Mouse (Mus musculus) embryonic fibroblast, embryonic 13.5 days (primary cell): ENCODE results near the gene Cnp. TPM values are rescaled to one million over a fixed set of nuclear protein-coding genes. Genes with fewer than 3 reads are reported as not detected.

ENCODE experiments used
- H3K27ac ChIP-seq: 2 replicates; pipeline ENCODE4 v1.5.1; 2012; ENCODE audit warnings: low read length, control low read depth, inconsistent platforms; ENCODE audit not compliant: insufficient read depth
- H3K4me1 ChIP-seq: 2 replicates; pipeline ENCODE4 v1.6.1; 2011; ENCODE audit warnings: low read length; ENCODE audit not compliant: control insufficient read depth, insufficient read depth
- H3K4me3 ChIP-seq: 2 replicates; pipeline ENCODE4 v1.5.1; 2011; ENCODE audit warnings: mild to moderate bottlenecking, control low read depth, low read length; ENCODE audit not compliant: insufficient read depth
- CTCF ChIP-seq: IDR thresholded peaks from 2 replicates; pipeline ENCODE4 v1.5.1; 2011; ENCODE audit warnings: mild to moderate bottlenecking, control low read depth, low read length, moderate library complexity, borderline replicate concordance; ENCODE audit not compliant: insufficient read depth
- POLR2A ChIP-seq: IDR thresholded peaks from 2 replicates; pipeline ENCODE4 v1.6.1; 2011; ENCODE audit warnings: low read depth, mild to moderate bottlenecking, control low read depth, low read length, moderate library complexity
- polyA plus RNA-seq: library from polyadenylated mRNA; stranded (reverse); fragments of >200 nt; gene quantifications from 2 replicates; pipeline ENCODE4 v1.2.4, GENCODE M21; 2011; ENCODE audit warnings: low read depth; ENCODE audit not compliant: missing spikeins, insufficient read length

Gene Cnp
- polyA plus RNA-seq, 1 experiment, result 10.1 TPM

- H3K4me3 ChIP-seq, result no peak overlapping the region
- no peak overlapping the region for H3K27ac ChIP-seq
- H3K4me1 ChIP-seq, result no peaks in the 10 kb centered on the region
- TF ChIP-seq POLR2A (no peak), CTCF (no peak)
Observed at GRCm38 (mm10) chr11:100582836-100583235, 8.1 kb downstream of the Cnp start.

- H3K4me1 ChIP-seq, result no peaks in the 10 kb centered on the region
- H3K27ac ChIP-seq, result no peak overlapping the region
- no peak overlapping the region for H3K4me3 ChIP-seq
- TF ChIP-seq CTCF (no peak), POLR2A (no peak)
Observed at GRCm38 (mm10) chr11:100584561-100584961, 9.9 kb downstream of the Cnp start.

GRCm38 (mm10) chr11:100585148-100585547 lies 10.4 kb downstream of the Cnp start:
- Histone ChIP-seq H3K27ac (no peak overlapping the region), H3K4me1 (no peaks in the 10 kb centered on the region), H3K4me3 (no peak overlapping the region)
- TF ChIP-seq CTCF (no peak), POLR2A (no peak)

GRCm38 (mm10) chr11:100588462-100588861 lies 13.8 kb downstream of the Cnp start:
- no peaks in the 10 kb centered on the region for H3K4me1 ChIP-seq
- TF ChIP-seq CTCF (no peak), POLR2A (no peak)
- no peak overlapping the region for H3K27ac ChIP-seq
- no peak overlapping the region for H3K4me3 ChIP-seq

- TF ChIP-seq CTCF (no peak), POLR2A (no peak)
- Histone ChIP-seq H3K4me1 (no peaks in the 10 kb centered on the region), H3K27ac (no peak overlapping the region), H3K4me3 (no peak overlapping the region)
Observed at GRCm38 (mm10) chr11:100592346-100593046, 17.8 kb downstream of the Cnp start.

GRCm38 (mm10) chr11:100594608-100595007 lies 19.9 kb downstream of the Cnp start:
- no peak overlapping the region for H3K27ac ChIP-seq
- TF ChIP-seq POLR2A (no peak), CTCF (no peak)
- H3K4me1 ChIP-seq, result no peaks in the 10 kb centered on the region
- H3K4me3 ChIP-seq, result no peak overlapping the region

- no peak for TF ChIP-seq CTCF
- no peak for TF ChIP-seq POLR2A
- no peak overlapping the region for H3K4me3 ChIP-seq
- no peak overlapping the region for H3K27ac ChIP-seq
- no peaks in the 10 kb centered on the region for H3K4me1 ChIP-seq
Observed at GRCm38 (mm10) chr11:100595533-100595932, 20.8 kb downstream of the Cnp start.

GRCm38 (mm10) chr11:100598074-100598473 lies 23.4 kb downstream of the Cnp start:
- H3K4me1 ChIP-seq, result no peaks in the 10 kb centered on the region
- H3K27ac ChIP-seq, result no peak overlapping the region
- H3K4me3 ChIP-seq, result no peak overlapping the region
- TF ChIP-seq CTCF, result no peak
- TF ChIP-seq POLR2A, result no peak

- no peak overlapping the region for H3K4me3 ChIP-seq
- H3K27ac ChIP-seq, result no peak overlapping the region
- no peak for TF ChIP-seq POLR2A
- H3K4me1 ChIP-seq, result peaks cover 7% of the 10 kb centered on the region
Observed at GRCm38 (mm10) chr11:100601372-100601771, 26.7 kb downstream of the Cnp start.

- Histone ChIP-seq H3K27ac (no peak overlapping the region), H3K4me3 (no peak overlapping the region), H3K4me1 (peaks cover 7% of the 10 kb centered on the region)
- TF ChIP-seq CTCF, result no peak
- TF ChIP-seq POLR2A, result no peak
Observed at GRCm38 (mm10) chr11:100603155-100603554, 28.5 kb downstream of the Cnp start.
